Mouse (Mus musculus) stomach, embryonic 16.5 days (tissue): ENCODE measurements around the gene Ubn2. TPM values are rescaled to one million over a fixed set of nuclear protein-coding genes. Genes with fewer than 3 reads are reported as not detected.
A peak's percentile ranks its signal among the peaks of the same experiment; 100 is the strongest.
"Not testable (repeated sequence)": the region's sequence is repeated elsewhere in the genome, so short reads cannot be mapped to it uniquely, and the experiment has no call there.

Source experiments
- ATAC-seq: fragments of 200-750 bp; cut with Nextera tagmentation; 2 replicates; pipeline ENCODE4 v1.8.0; 2017; ENCODE audit warnings: moderate number of reproducible peaks, moderate TSS enrichment; ENCODE audit not compliant: insufficient read depth, low FRiP score
- H3K27ac ChIP-seq: fragments of 300-500 bp; sonication (generic); 2 replicates; pipeline ENCODE4 v1.5.1; 2014; ENCODE audit warnings: low read length
- H3K27me3 ChIP-seq: fragments of 300-500 bp; sonication (generic); 2 replicates; pipeline ENCODE4 v1.6.1; 2014; ENCODE audit warnings: low read length, control low read depth, mixed read lengths; ENCODE audit not compliant: control insufficient read depth, insufficient read depth
- H3K36me3 ChIP-seq: fragments of 300-500 bp; sonication (generic); 2 replicates; pipeline ENCODE4 v1.6.1; 2014; ENCODE audit warnings: low read length; ENCODE audit not compliant: control insufficient read depth, insufficient read depth
- H3K4me1 ChIP-seq: fragments of 300-500 bp; sonication (generic); 2 replicates; pipeline ENCODE4 v1.6.1; 2014; ENCODE audit warnings: low read length, control low read depth, mixed read lengths; ENCODE audit not compliant: control insufficient read depth, insufficient read depth
- H3K4me2 ChIP-seq: fragments of 300-500 bp; sonication (generic); 2 replicates; pipeline ENCODE4 v1.6.1; 2014; ENCODE audit warnings: low read depth, low read length, mixed read lengths
- H3K4me3 ChIP-seq: fragments of 300-500 bp; sonication (generic); replicated peaks from 2 replicates; pipeline ENCODE4 v1.5.1; 2014; ENCODE audit warnings: mild to moderate bottlenecking, low read length
- H3K9ac ChIP-seq: fragments of 300-500 bp; sonication (generic); 2 replicates; pipeline ENCODE4 v1.6.1; 2014; ENCODE audit warnings: low read length
- H3K9me3 ChIP-seq: fragments of 300-500 bp; sonication (generic); replicated peaks from 2 replicates; pipeline ENCODE4 v1.6.1; 2016; ENCODE audit warnings: low read length, control low read depth; ENCODE audit not compliant: control insufficient read depth
- WGBS: fragments of 180-500 bp; shearing (Covaris S2); extraction: QIAGEN DNeasy Blood & Tissue Kit; methylation state at CpG from one replicate; pipeline ENCODE4 v1.1.7; 2014; 5-methylcytosine and 5-hydroxymethylcytosine counted together
- microRNA-seq: library from miRNA; unstranded; fragments of <30 nt; microRNA quantifications from one replicate; pipeline ENCODE4, GENCODE M21; 2016
- polyA plus RNA-seq: library from polyadenylated mRNA; unstranded; fragments of >200 nt; fragmentation: Nextera tagmentation; extraction: Ambion mirVana; gene quantifications from 2 replicates; pipeline ENCODE4 v1.2.1, GENCODE M21; 2015

Gene Ubn2
- polyA plus RNA-seq, 1 experiment from 2014 or later: 13.0 TPM

DNA sequence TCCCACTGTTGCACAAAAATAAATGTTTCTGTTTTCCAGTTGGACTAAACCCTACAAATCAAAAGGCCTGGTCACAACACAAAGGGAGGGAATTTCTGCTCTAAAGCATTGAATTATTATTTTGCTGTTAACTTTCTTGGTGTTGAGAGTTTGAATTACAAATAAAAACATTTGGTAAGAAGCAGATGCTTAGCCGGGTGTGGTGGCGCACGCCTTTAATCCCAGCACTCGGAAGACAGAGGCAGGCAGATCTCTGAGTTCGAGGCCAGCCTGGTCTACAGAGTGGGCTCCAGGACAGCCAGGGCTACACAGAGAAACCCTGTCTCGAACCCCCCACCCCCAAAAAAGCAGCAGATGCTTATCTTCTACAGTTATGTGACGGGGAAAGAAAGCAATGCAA, 114.8 kb downstream of the Ubn2 start:
- H3K9me3 ChIP-seq, H3K27me3 ChIP-seq, H3K4me3 ChIP-seq, H3K9ac ChIP-seq, ATAC-seq, H3K36me3 ChIP-seq, H3K4me2 ChIP-seq, H3K27ac ChIP-seq, H3K4me1 ChIP-seq: not testable (repeated sequence)
- 90% methylated on average over 7 of the region's 7 CpGs for WGBS

DNA sequence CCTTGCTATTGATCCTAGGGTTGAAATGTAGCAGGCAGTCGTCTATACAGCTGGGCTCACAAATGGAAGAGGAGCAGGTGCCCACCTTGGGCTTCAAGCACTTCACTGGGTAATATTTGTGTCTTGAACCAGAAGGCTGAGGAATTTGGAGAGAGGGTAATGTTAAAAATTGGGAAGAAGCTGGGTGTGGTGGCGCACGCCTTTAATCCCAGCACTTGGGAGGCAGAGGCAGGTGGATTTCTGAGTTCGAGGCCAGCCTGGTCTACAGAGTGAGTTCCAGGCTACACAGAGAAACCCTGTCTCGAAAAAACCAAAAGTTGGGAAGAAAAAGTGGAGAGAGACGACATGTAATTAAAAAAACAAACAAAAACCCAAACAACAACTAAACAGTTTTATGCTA, 116.1 kb downstream of the Ubn2 start:
- H3K4me1 ChIP-seq, ATAC-seq, H3K36me3 ChIP-seq, H3K27me3 ChIP-seq, H3K9ac ChIP-seq, H3K27ac ChIP-seq, H3K9me3 ChIP-seq: not testable (repeated sequence)
- H3K4me3 ChIP-seq: peak overlapping the region; percentile 82
- H3K4me2 ChIP-seq: peak overlapping the region; percentile 65
- WGBS: 74% methylated on average over 6 of the region's 6 CpGs

- no peaks in the 10 kb centered on the region for H3K9me3 ChIP-seq
- no peaks in the 10 kb centered on the region for H3K36me3 ChIP-seq
- H3K4me3 ChIP-seq: peak overlapping the region; percentile 82
- H3K27ac ChIP-seq: peak overlapping the region; percentile 100
- peak overlapping the region; percentile 91 for H3K9ac ChIP-seq
- peaks cover 10% of the 10 kb centered on the region; the same call in 1 of the 2 replicates for H3K4me1 ChIP-seq
- no peaks in the 10 kb centered on the region for H3K27me3 ChIP-seq
- 5% methylated on average over 28 of the region's 28 CpGs for WGBS
- H3K4me2 ChIP-seq: peak overlapping the region; percentile 65
- peak; percentile 28 for ATAC-seq
Observed at GRCm38 (mm10) chr6:38550250-38551061, 116.7 kb downstream of the Ubn2 start.

GRCm38 (mm10) chr6:38551062-38551988, 117.6 kb downstream of the Ubn2 start, which contains the start of gene Luc7l2:
Gene Luc7l2 (plus strand): TSS chr6:38551334.
- peak within 1 kb of the TSS; percentile 100 for H3K27ac ChIP-seq
- ATAC-seq: peak; percentile 94
- peak within 1 kb of the TSS; percentile 65 for H3K4me2 ChIP-seq
- peaks cover 10% of the 10 kb centered on the region for H3K4me1 ChIP-seq
- H3K9ac ChIP-seq: peak within 1 kb of the TSS; percentile 92
- peak within 1 kb of the TSS; percentile 82 for H3K4me3 ChIP-seq
- H3K9me3 ChIP-seq: no peaks in the 10 kb centered on the region
- under 1% methylated on average over 90 of the region's 98 CpGs for WGBS
- H3K36me3 ChIP-seq: no peaks in the 10 kb centered on the region
- no peaks in the 10 kb centered on the region for H3K27me3 ChIP-seq

- ATAC-seq: peak; percentile 93
- Histone ChIP-seq H3K4me3 (peak overlapping the region; percentile 82), H3K9me3 (no peaks in the 10 kb centered on the region), H3K27ac (peak overlapping the region; percentile 100), H3K4me2 (peak overlapping the region; percentile 59), H3K36me3 (no peaks in the 10 kb centered on the region), H3K4me1 (peaks cover 10% of the 10 kb centered on the region), H3K9ac (peak overlapping the region; percentile 92), H3K27me3 (no peaks in the 10 kb centered on the region)
- under 1% methylated on average over 32 of the region's 32 CpGs for WGBS
Observed at GRCm38 (mm10) chr6:38551989-38552635, 118.4 kb downstream of the Ubn2 start.

DNA sequence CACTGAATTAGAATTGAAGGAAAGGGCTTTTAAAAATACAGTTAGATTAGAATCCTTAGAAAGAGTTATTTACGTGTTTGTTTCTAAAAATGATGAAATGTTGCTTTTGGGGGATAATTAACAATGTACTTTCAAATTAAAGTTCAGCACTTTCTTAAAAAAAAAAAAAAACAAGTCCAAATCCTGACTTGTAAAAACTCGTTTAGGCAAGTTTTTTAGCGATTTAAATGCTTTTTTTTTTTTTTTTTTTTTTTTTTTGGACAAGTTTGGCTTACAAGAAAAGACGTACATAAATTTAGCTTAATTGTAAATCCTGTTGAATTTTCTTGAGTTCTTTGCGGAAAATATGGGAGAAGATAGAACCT, 118.9 kb downstream of the Ubn2 start:
- Histone ChIP-seq H3K9ac (no peak overlapping the region), H3K27ac (no peak overlapping the region), H3K4me2 (peak overlapping the region; percentile 59), H3K27me3 (no peaks in the 10 kb centered on the region), H3K4me3 (peak overlapping the region; percentile 82), H3K36me3 (no peaks in the 10 kb centered on the region), H3K9me3 (no peaks in the 10 kb centered on the region), H3K4me1 (peaks cover 10% of the 10 kb centered on the region)
- WGBS: 12% methylated on average over 5 of the region's 5 CpGs
- no peak for ATAC-seq

Small RNA genes within 50 kb of the gene (microRNA-seq; reads per million reads assigned to microRNA genes)
- 0.99 reads per million for gene Mir7670

Other genes starting within 250 kb of the Ubn2 start
- gene D630045J12Rik, start 179.9 kb upstream of the Ubn2 start, polyA plus RNA-seq: 2.3 and 2.4 TPM in 2 replicates
- 6.9 and 7.0 TPM in 2 replicates for gene Zc3hav1l, start 134.7 kb upstream of the Ubn2 start, polyA plus RNA-seq
- gene Zc3hav1, start 79.3 kb upstream of the Ubn2 start, polyA plus RNA-seq: 10.0 and 12.3 TPM in 2 replicates
- gene Ttc26, start 52.5 kb upstream of the Ubn2 start, polyA plus RNA-seq: 4.6 and 5.6 TPM in 2 replicates
- gene Fmc1, start 99.6 kb downstream of the Ubn2 start, polyA plus RNA-seq: 138 and 140 TPM in 2 replicates
- 32.9 and 37.7 TPM in 2 replicates for gene Luc7l2, start 117.4 kb downstream of the Ubn2 start, polyA plus RNA-seq
- 1.5 and 1.9 TPM in 2 replicates for gene Klrg2, start 203.3 kb downstream of the Ubn2 start, polyA plus RNA-seq
- 0.52 and 0.70 TPM in 2 replicates for gene Clec2l, start 229.1 kb downstream of the Ubn2 start, polyA plus RNA-seq